Mouse (Mus musculus) hindbrain, embryonic 10.5 days (tissue): ENCODE data around the gene Rps3. TPM values are rescaled to one million over a fixed set of nuclear protein-coding genes. Genes with fewer than 3 reads are reported as not detected.
A peak's percentile ranks its signal among the peaks of the same experiment; 100 is the strongest.
"Not testable (repeated sequence)": the region's sequence is repeated elsewhere in the genome, so short reads cannot be mapped to it uniquely, and the experiment has no call there.

ENCODE experiments used
- DNase-seq: peaks from one replicate; pipeline ENCODE4 v3.0.0-alpha.2; 2017; ENCODE audit warnings: low spot score
- H3K27ac ChIP-seq: fragments of 300-500 bp; sonication (generic); 2 replicates; pipeline ENCODE4 v1.5.1; 2016; ENCODE audit warnings: mild to moderate bottlenecking, moderate library complexity
- H3K27me3 ChIP-seq: fragments of 300-500 bp; sonication (generic); 2 replicates; pipeline ENCODE4 v1.6.1; 2016; ENCODE audit warnings: mild to moderate bottlenecking; ENCODE audit not compliant: poor library complexity, insufficient read depth, severe bottlenecking
- H3K36me3 ChIP-seq: fragments of 300-500 bp; sonication (generic); 2 replicates; pipeline ENCODE4 v1.6.1; 2016; ENCODE audit warnings: mild to moderate bottlenecking, moderate library complexity
- H3K4me1 ChIP-seq: fragments of 300-500 bp; sonication (generic); replicated peaks from 2 replicates; pipeline ENCODE4 v1.6.1; 2016; ENCODE audit warnings: mild to moderate bottlenecking
- H3K4me3 ChIP-seq: fragments of 300-500 bp; sonication (generic); 2 replicates; pipeline ENCODE4 v1.5.1; 2016; ENCODE audit warnings: mild to moderate bottlenecking, moderate library complexity
- H3K9me3 ChIP-seq: fragments of 300-500 bp; sonication (generic); 2 replicates; pipeline ENCODE4 v1.6.1; 2016; ENCODE audit warnings: mild to moderate bottlenecking, moderate library complexity
- WGBS: fragments of 180-500 bp; shearing (Covaris S2); methylation state at CpG from one replicate; pipeline ENCODE4 v1.1.7; 2016; 5-methylcytosine and 5-hydroxymethylcytosine counted together
- polyA plus RNA-seq: library from polyadenylated mRNA; unstranded; fragments of >200 nt; fragmentation: Nextera tagmentation; extraction: Ambion mirVana; gene quantifications from 2 replicates; pipeline ENCODE4 v1.2.1, GENCODE M21; 2016

Rps3 gene
- 680 and 779 TPM in 2 replicates for polyA plus RNA-seq

- Histone ChIP-seq H3K9me3 (no peaks in the 10 kb centered on the region), H3K4me3 (peak within 1 kb of the TSS; percentile 90), H3K36me3 (peaks cover 42% of the 10 kb centered on the region), H3K27me3 (peaks cover 10% of the 10 kb centered on the region), H3K4me1 (peaks cover 46% of the 10 kb centered on the region), H3K27ac (peak within 1 kb of the TSS; percentile 97)
- peak; percentile 95 for DNase-seq
- WGBS: under 1% methylated on average over 45 of the region's 45 CpGs
Observed at GRCm38 (mm10) chr7:99483271-99483923, at the start of gene Rps3. Rps3 (minus strand) TSS chr7:99483738.

GRCm38 (mm10) chr7:99532526-99532925 lies 49.0 kb upstream of the Rps3 start:
- Histone ChIP-seq H3K4me3 (no peak overlapping the region), H3K27ac (no peak overlapping the region), H3K4me1 (peaks cover 47% of the 10 kb centered on the region), H3K36me3 (no peaks in the 10 kb centered on the region), H3K27me3 (peaks cover 3% of the 10 kb centered on the region; the same call in 1 of the 2 replicates), H3K9me3 (no peaks in the 10 kb centered on the region)
- 85% methylated on average over 4 of the region's 4 CpGs for WGBS
- DNase-seq: no peak

GRCm38 (mm10) chr7:99531408-99531970 lies 48.0 kb upstream of the Rps3 start:
- no peak for DNase-seq
- Histone ChIP-seq H3K4me1 (peaks cover 36% of the 10 kb centered on the region), H3K27me3 (peaks cover 3% of the 10 kb centered on the region; the same call in 1 of the 2 replicates), H3K27ac (peak overlapping the region; percentile 24; the same call in 1 of the 2 replicates), H3K36me3 (no peaks in the 10 kb centered on the region), H3K9me3 (no peaks in the 10 kb centered on the region), H3K4me3 (no peak overlapping the region)
- WGBS: 89% methylated on average over 3 of the region's 3 CpGs

- H3K4me1 ChIP-seq: peaks cover 16% of the 10 kb centered on the region
- no peaks in the 10 kb centered on the region for H3K36me3 ChIP-seq
- H3K27me3 ChIP-seq: peaks cover 3% of the 10 kb centered on the region; the same call in 1 of the 2 replicates
- no peak overlapping the region for H3K27ac ChIP-seq
- DNase-seq: no peak
- H3K4me3 ChIP-seq: no peak overlapping the region
- no peaks in the 10 kb centered on the region for H3K9me3 ChIP-seq
- 56% methylated on average over 5 of the region's 5 CpGs for WGBS
Observed at GRCm38 (mm10) chr7:99529410-99529809, 45.9 kb upstream of the Rps3 start.

GRCm38 (mm10) chr7:99528547-99528946 lies 45.0 kb upstream of the Rps3 start:
- H3K36me3 ChIP-seq: no peaks in the 10 kb centered on the region
- peaks cover 3% of the 10 kb centered on the region; the same call in 1 of the 2 replicates for H3K27me3 ChIP-seq
- peaks cover 8% of the 10 kb centered on the region; the same call in 1 of the 2 replicates for H3K4me1 ChIP-seq
- H3K9me3 ChIP-seq: no peaks in the 10 kb centered on the region
- no peak overlapping the region for H3K4me3 ChIP-seq
- WGBS: 61% methylated on average over 2 of the region's 2 CpGs
- no peak overlapping the region for H3K27ac ChIP-seq
- DNase-seq: no peak

GRCm38 (mm10) chr7:99523837-99524236 lies 40.3 kb upstream of the Rps3 start:
- Histone ChIP-seq H3K4me3 (no peak overlapping the region), H3K36me3 (no peaks in the 10 kb centered on the region), H3K9me3 (no peaks in the 10 kb centered on the region), H3K27me3 (no peaks in the 10 kb centered on the region), H3K4me1 (no peaks in the 10 kb centered on the region), H3K27ac (no peak overlapping the region)
- DNase-seq: no peak
- 83% methylated on average over 1 of the region's 1 CpGs for WGBS

- 80% methylated on average over 8 of the region's 8 CpGs for WGBS
- Histone ChIP-seq H3K4me3 (no peak overlapping the region), H3K27ac (no peak overlapping the region), H3K36me3 (no peaks in the 10 kb centered on the region), H3K9me3 (no peaks in the 10 kb centered on the region), H3K4me1 (no peaks in the 10 kb centered on the region), H3K27me3 (no peaks in the 10 kb centered on the region)
- DNase-seq: no peak
Observed at GRCm38 (mm10) chr7:99523121-99523520, 39.6 kb upstream of the Rps3 start.

- 69% methylated on average over 4 of the region's 4 CpGs for WGBS
- Histone ChIP-seq H3K27ac (no peak overlapping the region), H3K27me3 (no peaks in the 10 kb centered on the region), H3K9me3 (no peaks in the 10 kb centered on the region), H3K36me3 (no peaks in the 10 kb centered on the region), H3K4me3 (no peak overlapping the region), H3K4me1 (no peaks in the 10 kb centered on the region)
- no peak for DNase-seq
Observed at GRCm38 (mm10) chr7:99518954-99519644, 35.6 kb upstream of the Rps3 start.

GRCm38 (mm10) chr7:99516814-99517157 lies 33.2 kb upstream of the Rps3 start:
- no peaks in the 10 kb centered on the region for H3K9me3 ChIP-seq
- 79% methylated on average over 3 of the region's 3 CpGs for WGBS
- no peaks in the 10 kb centered on the region for H3K36me3 ChIP-seq
- H3K27ac ChIP-seq: no peak overlapping the region
- H3K27me3 ChIP-seq: no peaks in the 10 kb centered on the region
- no peaks in the 10 kb centered on the region for H3K4me1 ChIP-seq
- no peak for DNase-seq
- H3K4me3 ChIP-seq: no peak overlapping the region

- Histone ChIP-seq H3K27me3 (no peaks in the 10 kb centered on the region), H3K36me3 (no peaks in the 10 kb centered on the region), H3K27ac (no peak overlapping the region), H3K4me3 (no peak overlapping the region), H3K4me1 (no peaks in the 10 kb centered on the region), H3K9me3 (no peaks in the 10 kb centered on the region)
- 87% methylated on average over 9 of the region's 9 CpGs for WGBS
- DNase-seq: no peak
Observed at GRCm38 (mm10) chr7:99516092-99516813, 32.7 kb upstream of the Rps3 start.

- Histone ChIP-seq H3K36me3 (no peaks in the 10 kb centered on the region), H3K4me3 (peak overlapping the region; percentile 28), H3K27ac (peak overlapping the region; percentile 57), H3K27me3 (no peaks in the 10 kb centered on the region), H3K9me3 (no peaks in the 10 kb centered on the region), H3K4me1 (peaks cover 15% of the 10 kb centered on the region)
- peak; percentile 46 for DNase-seq
- 8% methylated on average over 8 of the region's 8 CpGs for WGBS
Observed at GRCm38 (mm10) chr7:99510087-99510501, 26.6 kb upstream of the Rps3 start.

GRCm38 (mm10) chr7:99508187-99508586 lies 24.6 kb upstream of the Rps3 start:
- H3K36me3 ChIP-seq, H3K27me3 ChIP-seq, H3K9me3 ChIP-seq, H3K27ac ChIP-seq, H3K4me3 ChIP-seq, DNase-seq: not testable (repeated sequence)
- H3K4me1 ChIP-seq: peaks cover 15% of the 10 kb centered on the region
- 36% methylated on average over 2 of the region's 2 CpGs for WGBS

GRCm38 (mm10) chr7:99504556-99504955 lies 21.0 kb upstream of the Rps3 start:
- H3K4me3 ChIP-seq: no peak overlapping the region
- H3K4me1 ChIP-seq: peaks cover 9% of the 10 kb centered on the region
- no peaks in the 10 kb centered on the region for H3K9me3 ChIP-seq
- no peaks in the 10 kb centered on the region for H3K36me3 ChIP-seq
- no peak overlapping the region for H3K27ac ChIP-seq
- H3K27me3 ChIP-seq: no peaks in the 10 kb centered on the region
- DNase-seq: no peak
